Mouse (Mus musculus) limb, embryonic 13.5 days (tissue): ENCODE data around the gene Lrp8. TPM values are rescaled to one million over a fixed set of nuclear protein-coding genes. Genes with fewer than 3 reads are reported as not detected.
A peak's percentile ranks its signal among the peaks of the same experiment; 100 is the strongest.

Source experiments
- ATAC-seq: fragments of 200-750 bp; cut with Nextera tagmentation; 2 replicates; pipeline ENCODE4 v1.8.0; 2017; ENCODE audit warnings: low read depth, moderate number of reproducible peaks, moderate TSS enrichment; ENCODE audit not compliant: low FRiP score
- H3K27ac ChIP-seq: fragments of 300-500 bp; sonication (generic); 2 replicates; pipeline ENCODE4 v1.5.1; 2015; ENCODE audit warnings: inconsistent platforms, mild to moderate bottlenecking, moderate library complexity
- H3K27me3 ChIP-seq: fragments of 300-500 bp; sonication (generic); 2 replicates; pipeline ENCODE4 v1.6.1; 2015; ENCODE audit warnings: mild to moderate bottlenecking, inconsistent platforms
- H3K36me3 ChIP-seq: fragments of 300-500 bp; sonication (generic); 2 replicates; pipeline ENCODE4 v1.6.1; 2015; ENCODE audit warnings: inconsistent platforms, mild to moderate bottlenecking, moderate library complexity
- H3K4me1 ChIP-seq: fragments of 300-500 bp; sonication (generic); 2 replicates; pipeline ENCODE4 v1.6.1; 2015; ENCODE audit warnings: inconsistent platforms
- H3K4me2 ChIP-seq: fragments of 300-500 bp; sonication (generic); replicated peaks from 2 replicates; pipeline ENCODE4 v1.6.1; 2015; ENCODE audit warnings: inconsistent platforms, mild to moderate bottlenecking, moderate library complexity
- H3K4me3 ChIP-seq: fragments of 300-500 bp; sonication (generic); 2 replicates; pipeline ENCODE4 v1.5.1; 2015; ENCODE audit warnings: moderate library complexity, mild to moderate bottlenecking, inconsistent platforms
- H3K9ac ChIP-seq: fragments of 300-500 bp; sonication (generic); 2 replicates; pipeline ENCODE4 v1.6.1; 2015; ENCODE audit warnings: mild to moderate bottlenecking, inconsistent platforms
- H3K9me3 ChIP-seq: fragments of 300-500 bp; sonication (generic); 2 replicates; pipeline ENCODE4 v1.6.1; 2016; ENCODE audit warnings: inconsistent platforms
- whole genome bisulfite sequencing: fragments of 180-500 bp; shearing (Covaris S2); methylation state at CpG from one replicate; pipeline ENCODE4 v1.1.7; 2015; 5-methylcytosine and 5-hydroxymethylcytosine counted together
- polyA plus RNA-seq: library from polyadenylated mRNA; unstranded; fragments of >200 nt; fragmentation: Nextera tagmentation; extraction: Ambion mirVana; gene quantifications from 2 replicates; pipeline ENCODE4 v1.2.1, GENCODE M21; 2015

Lrp8 gene
- polyA plus RNA-seq, 1 experiment from 2014 or later: 3.1 TPM

DNA sequence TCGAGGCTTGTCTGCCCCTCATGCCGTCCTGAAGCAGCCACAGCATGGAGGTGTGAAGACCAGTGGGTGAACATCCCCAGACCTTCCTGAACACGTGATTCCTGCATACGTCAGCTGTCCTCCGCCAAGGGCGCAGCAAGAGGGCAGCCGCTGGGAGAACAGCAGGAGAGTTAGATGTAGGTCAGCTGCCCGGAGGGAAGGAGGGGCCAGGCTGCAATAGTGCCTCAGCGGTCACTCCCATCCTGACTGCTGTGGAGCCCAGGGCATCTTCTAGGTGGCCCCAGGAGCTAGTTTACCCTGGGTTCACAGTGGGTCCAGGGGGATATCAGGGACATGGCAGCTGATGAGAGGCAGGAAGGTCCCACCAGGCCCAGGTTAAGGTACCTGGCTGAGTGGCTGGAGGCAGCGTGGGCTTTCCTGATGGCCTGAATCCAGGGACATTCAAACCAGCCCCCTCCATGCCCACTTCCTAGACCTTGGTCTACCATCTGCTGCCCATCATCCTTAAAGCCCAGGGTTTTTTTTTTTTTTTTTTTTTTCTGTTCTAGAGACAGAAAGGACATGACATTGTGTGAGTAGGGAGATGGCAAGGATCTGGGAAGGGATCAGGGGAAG, 9.8 kb downstream of the Lrp8 start:
- no peak for ATAC-seq

DNA sequence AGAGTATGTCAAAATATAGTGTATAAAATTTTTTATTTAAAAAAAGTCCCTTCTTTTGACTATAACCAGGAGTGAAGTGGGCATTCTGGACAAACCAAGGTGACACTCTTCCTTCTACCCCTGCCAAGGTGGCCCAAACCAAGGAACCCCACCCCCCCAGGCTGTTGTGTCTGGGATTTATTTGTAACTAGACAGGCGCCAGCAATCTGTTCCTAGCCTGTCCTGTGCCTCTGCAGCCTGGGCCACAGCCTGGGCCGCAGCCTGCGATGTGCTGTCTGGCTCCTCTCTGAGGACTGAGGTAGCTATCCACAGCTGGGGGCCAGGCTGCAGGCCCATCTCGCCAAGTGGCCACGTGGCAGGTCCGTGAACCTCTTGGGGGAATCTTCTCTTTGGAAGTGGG, 10.3 kb downstream of the Lrp8 start:
- Histone ChIP-seq H3K9me3 (no peaks in the 10 kb centered on the region), H3K4me3 (no peak overlapping the region), H3K4me2 (no peak overlapping the region), H3K36me3 (no peaks in the 10 kb centered on the region), H3K27ac (no peak overlapping the region), H3K9ac (peak overlapping the region; percentile 19; the same call in 1 of the 2 replicates), H3K4me1 (no peaks in the 10 kb centered on the region), H3K27me3 (no peaks in the 10 kb centered on the region)
- WGBS: 76% methylated on average over 6 of the region's 6 CpGs
- ATAC-seq: no peak

More for the DNA sequence above, 9.8 kb downstream of the Lrp8 start:
- H3K4me1 ChIP-seq: no peaks in the 10 kb centered on the region
- no peaks in the 10 kb centered on the region for H3K9me3 ChIP-seq
- no peaks in the 10 kb centered on the region for H3K27me3 ChIP-seq
- H3K36me3 ChIP-seq: no peaks in the 10 kb centered on the region
- H3K4me3 ChIP-seq: no peak overlapping the region
- WGBS: 41% methylated on average over 10 of the region's 10 CpGs
- no peak overlapping the region for H3K27ac ChIP-seq
- no peak overlapping the region for H3K9ac ChIP-seq
- no peak overlapping the region for H3K4me2 ChIP-seq

DNA sequence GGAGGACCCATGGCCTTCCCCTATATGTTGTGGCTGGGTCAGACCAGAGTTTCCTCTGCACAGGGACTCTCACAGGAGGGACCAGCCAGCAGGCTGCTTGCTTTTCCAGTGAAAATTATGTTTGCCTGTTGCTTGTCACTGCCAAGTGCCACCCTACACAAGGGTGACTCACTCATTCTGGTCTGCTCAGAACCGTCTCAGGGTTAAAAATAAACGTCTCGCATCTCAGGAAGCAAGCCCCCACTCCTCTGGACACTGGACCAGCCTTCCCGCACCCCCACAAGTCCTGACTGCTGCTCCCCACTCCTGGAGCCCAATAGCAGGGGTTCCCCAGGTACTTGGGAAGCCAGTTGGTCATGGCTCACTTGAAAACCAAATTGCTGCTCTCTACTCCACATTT, 14.4 kb downstream of the Lrp8 start:
- H3K9ac ChIP-seq: no peak overlapping the region
- H3K27ac ChIP-seq: no peak overlapping the region
- H3K27me3 ChIP-seq: no peaks in the 10 kb centered on the region
- no peaks in the 10 kb centered on the region for H3K36me3 ChIP-seq
- no peaks in the 10 kb centered on the region for H3K9me3 ChIP-seq
- WGBS: 84% methylated on average over 4 of the region's 4 CpGs
- no peak overlapping the region for H3K4me2 ChIP-seq
- no peak overlapping the region for H3K4me3 ChIP-seq
- ATAC-seq: no peak
- peaks cover 18% of the 10 kb centered on the region for H3K4me1 ChIP-seq

DNA sequence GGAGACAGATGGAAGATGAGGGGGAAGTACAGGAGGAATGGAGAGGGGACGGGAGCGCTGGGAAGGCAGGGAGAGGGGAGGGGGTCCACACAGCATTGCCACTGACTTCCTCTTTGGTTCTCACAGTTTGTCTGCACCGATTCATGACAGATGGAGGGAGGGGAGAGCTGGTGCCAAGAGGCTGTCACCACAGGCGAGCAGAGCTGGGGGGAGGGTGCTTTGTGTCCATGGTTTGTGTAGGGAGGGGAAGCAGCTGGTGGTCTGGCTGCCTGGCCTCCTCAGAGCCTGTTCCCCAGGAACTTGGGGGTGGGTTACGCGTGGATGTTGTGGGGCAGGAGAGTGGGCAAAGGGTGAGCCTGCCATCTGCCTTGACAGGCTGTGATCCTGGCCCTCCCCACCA, 15.4 kb downstream of the Lrp8 start:
- no peaks in the 10 kb centered on the region for H3K36me3 ChIP-seq
- no peak overlapping the region for H3K9ac ChIP-seq
- H3K9me3 ChIP-seq: no peaks in the 10 kb centered on the region
- 50% methylated on average over 6 of the region's 6 CpGs for WGBS
- no peaks in the 10 kb centered on the region for H3K27me3 ChIP-seq
- no peak overlapping the region for H3K27ac ChIP-seq
- H3K4me2 ChIP-seq: no peak overlapping the region
- peaks cover 20% of the 10 kb centered on the region for H3K4me1 ChIP-seq
- no peak for ATAC-seq
- no peak overlapping the region for H3K4me3 ChIP-seq

DNA sequence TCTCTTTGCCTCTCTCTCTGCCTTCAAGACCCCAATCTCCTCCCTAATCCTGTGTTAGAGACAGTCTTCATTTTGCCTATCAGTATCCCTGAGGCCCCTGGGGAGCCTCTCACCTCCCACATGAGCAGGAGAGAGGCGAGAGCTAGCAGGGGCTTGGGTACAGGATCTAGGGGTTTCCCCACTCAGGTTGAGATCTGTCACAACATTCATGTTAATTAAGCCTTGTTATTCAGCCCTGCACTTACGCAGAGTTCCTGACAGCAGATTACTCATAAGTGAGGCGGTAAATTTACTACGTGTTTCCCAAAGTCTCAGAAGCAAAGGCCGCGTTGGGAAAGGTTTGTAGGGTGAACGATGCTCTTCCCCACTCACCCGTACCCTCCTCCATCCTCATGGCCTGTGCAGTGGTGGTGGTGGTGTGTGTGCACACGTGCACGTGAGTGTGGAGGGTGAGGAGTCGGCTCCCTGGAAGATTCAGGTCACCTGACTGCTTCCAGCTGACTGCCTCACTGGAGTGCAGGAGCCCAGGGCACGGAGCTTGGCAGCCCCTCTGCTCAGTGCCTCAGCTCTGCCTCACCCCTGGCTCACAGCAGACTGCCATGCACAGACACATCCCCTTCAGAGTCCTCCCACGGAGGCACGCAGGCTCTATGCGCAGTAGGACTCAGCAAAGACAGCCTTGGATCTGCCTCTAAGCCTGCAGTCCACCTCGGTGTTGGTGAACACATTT, 18.1 kb downstream of the Lrp8 start:
- 66% methylated on average over 16 of the region's 16 CpGs for WGBS
- peaks cover 40% of the 10 kb centered on the region for H3K4me1 ChIP-seq
- H3K9me3 ChIP-seq: no peaks in the 10 kb centered on the region
- no peaks in the 10 kb centered on the region for H3K27me3 ChIP-seq
- no peak overlapping the region for H3K9ac ChIP-seq
- H3K4me3 ChIP-seq: no peak overlapping the region
- H3K36me3 ChIP-seq: no peaks in the 10 kb centered on the region
- no peak; the same call in 1 of the 2 replicates for ATAC-seq
- no peak overlapping the region for H3K27ac ChIP-seq
- no peak overlapping the region for H3K4me2 ChIP-seq

DNA sequence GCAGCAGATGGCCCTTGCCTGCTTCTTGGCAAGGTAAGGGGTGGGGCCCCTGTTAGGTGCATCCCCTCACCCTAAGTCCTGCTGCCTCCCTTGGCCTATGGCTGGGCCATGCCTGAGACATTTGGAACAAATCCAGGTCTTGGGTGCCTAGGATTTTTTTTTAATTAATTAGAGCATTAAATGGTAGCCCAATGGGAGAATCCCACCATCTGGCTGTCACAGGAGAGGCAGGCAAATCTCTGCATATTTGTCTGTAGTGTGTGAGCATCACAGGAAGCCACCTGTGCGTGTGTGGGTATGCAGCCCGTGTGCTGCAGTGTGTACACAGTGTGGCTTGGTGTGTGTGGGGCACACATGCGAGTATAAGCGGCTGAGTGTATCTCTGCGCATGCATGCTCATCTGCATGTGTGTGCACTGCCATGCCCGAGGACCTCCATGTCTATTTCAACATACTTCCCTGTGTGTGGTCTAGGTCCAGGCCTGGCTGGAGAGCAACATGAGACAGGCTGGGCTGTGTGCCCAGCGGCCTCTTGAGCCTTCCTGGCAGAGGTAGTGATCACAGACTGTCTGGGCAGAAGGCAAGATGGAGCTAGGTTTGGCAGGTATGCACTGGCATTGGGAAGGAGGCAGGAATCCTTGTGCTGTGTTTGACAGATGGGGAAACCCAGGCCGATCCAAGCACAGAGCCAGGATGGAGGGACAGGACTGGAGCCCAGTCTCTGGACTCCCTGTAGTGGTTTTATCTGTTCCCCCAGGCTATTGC, 19.0 kb downstream of the Lrp8 start:
- Histone ChIP-seq H3K9ac (no peak overlapping the region), H3K4me2 (no peak overlapping the region), H3K9me3 (no peaks in the 10 kb centered on the region), H3K4me3 (no peak overlapping the region), H3K4me1 (peaks cover 40% of the 10 kb centered on the region), H3K27me3 (no peaks in the 10 kb centered on the region), H3K27ac (no peak overlapping the region), H3K36me3 (no peaks in the 10 kb centered on the region)
- ATAC-seq: no peak
- 82% methylated on average over 8 of the region's 8 CpGs for WGBS

DNA sequence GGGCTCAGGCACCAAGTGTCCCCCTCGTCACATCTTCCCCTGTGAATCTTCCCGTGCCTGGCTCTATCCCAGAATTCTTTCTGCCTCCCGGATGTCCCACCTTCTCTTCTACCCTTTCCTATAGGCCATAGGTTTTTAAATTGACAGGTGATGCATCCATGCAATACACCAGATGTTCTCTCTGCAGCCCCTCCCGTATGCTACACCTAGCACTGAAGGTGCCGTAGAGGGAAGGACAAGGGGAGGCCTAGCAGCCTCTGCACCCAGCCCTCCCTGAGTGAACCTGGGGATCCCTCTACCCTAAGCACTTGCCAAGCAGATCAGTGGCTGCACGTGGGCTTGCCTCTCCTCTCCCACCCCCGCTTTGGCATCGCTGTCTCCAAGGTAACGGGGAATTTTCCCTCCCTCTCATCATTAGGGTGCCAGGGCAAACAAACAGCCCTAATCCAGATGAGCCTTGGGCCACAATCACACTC, 20.9 kb downstream of the Lrp8 start:
- no peaks in the 10 kb centered on the region for H3K27me3 ChIP-seq
- 36% methylated on average over 9 of the region's 9 CpGs for WGBS
- peak overlapping the region; percentile 26 for H3K4me3 ChIP-seq
- no peaks in the 10 kb centered on the region for H3K9me3 ChIP-seq
- H3K27ac ChIP-seq: no peak overlapping the region
- H3K4me1 ChIP-seq: peaks cover 40% of the 10 kb centered on the region
- H3K9ac ChIP-seq: peak overlapping the region; percentile 39; the same call in 1 of the 2 replicates
- no peaks in the 10 kb centered on the region for H3K36me3 ChIP-seq
- peak overlapping the region; percentile 45 for H3K4me2 ChIP-seq
- ATAC-seq: no peak

DNA sequence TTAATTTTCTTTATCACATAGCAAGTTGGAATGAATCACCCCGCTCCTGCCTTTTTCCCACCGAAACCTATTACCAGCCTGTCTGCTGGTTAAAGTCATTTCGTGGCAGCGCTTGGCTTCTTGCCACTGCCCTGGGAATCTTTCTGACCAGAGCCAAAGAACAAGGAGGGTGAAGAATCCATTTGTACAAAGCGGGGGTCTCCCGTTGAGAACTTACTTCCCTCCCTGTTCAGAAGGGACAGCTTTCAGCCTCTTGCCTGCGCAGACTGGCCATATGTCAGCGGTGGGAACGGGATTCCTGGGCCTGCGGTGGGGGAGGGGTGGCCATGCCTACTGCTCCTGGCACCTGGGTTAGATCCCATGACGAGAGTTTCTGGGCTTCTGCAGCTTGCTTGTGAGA, 21.4 kb downstream of the Lrp8 start:
- peak overlapping the region; percentile 45 for H3K4me2 ChIP-seq
- H3K27ac ChIP-seq: no peak overlapping the region
- H3K27me3 ChIP-seq: no peaks in the 10 kb centered on the region
- H3K9ac ChIP-seq: no peak overlapping the region
- H3K4me1 ChIP-seq: peaks cover 43% of the 10 kb centered on the region
- H3K9me3 ChIP-seq: no peaks in the 10 kb centered on the region
- H3K4me3 ChIP-seq: no peak overlapping the region
- WGBS: 35% methylated on average over 11 of the region's 11 CpGs
- no peak for ATAC-seq
- H3K36me3 ChIP-seq: no peaks in the 10 kb centered on the region

DNA sequence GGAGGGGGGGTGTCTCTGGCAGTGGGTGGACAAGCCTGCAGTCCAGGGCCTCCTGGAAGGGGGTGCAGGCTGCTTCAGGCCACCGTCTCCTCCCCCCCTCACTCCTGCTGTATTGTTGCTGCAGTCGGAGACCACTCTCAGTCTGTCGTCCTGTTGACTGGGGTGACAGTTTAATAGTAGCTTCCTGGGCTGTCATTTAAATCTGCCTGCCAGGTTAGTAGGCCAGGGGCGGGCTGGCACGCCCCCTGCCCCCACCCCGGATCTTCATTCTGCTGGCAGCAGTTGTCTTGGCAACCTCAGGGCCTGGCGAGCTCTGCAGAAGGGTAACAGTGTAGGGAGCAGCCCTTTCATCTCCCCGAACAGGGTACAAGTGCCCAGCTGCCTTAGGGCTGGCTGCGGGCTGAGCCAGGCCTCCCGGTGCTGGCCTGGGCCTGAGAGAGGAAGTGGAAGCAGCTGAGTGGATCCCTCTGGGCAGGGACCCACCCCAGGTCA, 26.7 kb downstream of the Lrp8 start:
- ATAC-seq: no peak
- Histone ChIP-seq H3K4me2 (no peak overlapping the region), H3K4me3 (no peak overlapping the region), H3K27ac (no peak overlapping the region), H3K9me3 (no peaks in the 10 kb centered on the region), H3K36me3 (no peaks in the 10 kb centered on the region), H3K4me1 (peaks cover 18% of the 10 kb centered on the region), H3K27me3 (no peaks in the 10 kb centered on the region), H3K9ac (peak overlapping the region; percentile 19; the same call in 1 of the 2 replicates)
- 17% methylated on average over 10 of the region's 10 CpGs for WGBS

DNA sequence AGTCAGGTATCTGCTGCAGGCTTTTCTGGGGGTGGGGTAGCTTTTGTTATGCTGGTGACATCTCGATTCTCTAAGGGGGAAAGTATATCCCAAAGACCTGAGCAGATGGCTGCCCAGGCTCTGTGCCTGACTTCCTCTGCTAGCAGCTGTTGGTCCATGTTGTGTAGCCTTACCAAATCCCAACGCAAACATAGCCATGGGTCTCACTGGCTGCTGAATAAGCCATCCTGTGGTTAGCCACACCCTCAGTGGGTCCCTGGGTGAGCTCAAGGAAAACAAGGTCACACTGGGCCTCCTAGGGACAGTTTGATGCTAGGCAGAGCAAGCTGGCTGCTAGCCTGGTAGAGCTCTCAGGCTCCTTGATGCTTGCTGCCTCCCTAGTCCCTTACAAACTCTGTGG, 27.6 kb downstream of the Lrp8 start:
- no peak overlapping the region for H3K27ac ChIP-seq
- H3K9me3 ChIP-seq: no peaks in the 10 kb centered on the region
- H3K4me3 ChIP-seq: no peak overlapping the region
- H3K4me2 ChIP-seq: no peak overlapping the region
- no peaks in the 10 kb centered on the region for H3K27me3 ChIP-seq
- H3K4me1 ChIP-seq: peaks cover 11% of the 10 kb centered on the region
- no peaks in the 10 kb centered on the region for H3K36me3 ChIP-seq
- ATAC-seq: no peak
- WGBS: 61% methylated on average over 2 of the region's 2 CpGs
- peak overlapping the region; percentile 43; the same call in 1 of the 2 replicates for H3K9ac ChIP-seq

DNA sequence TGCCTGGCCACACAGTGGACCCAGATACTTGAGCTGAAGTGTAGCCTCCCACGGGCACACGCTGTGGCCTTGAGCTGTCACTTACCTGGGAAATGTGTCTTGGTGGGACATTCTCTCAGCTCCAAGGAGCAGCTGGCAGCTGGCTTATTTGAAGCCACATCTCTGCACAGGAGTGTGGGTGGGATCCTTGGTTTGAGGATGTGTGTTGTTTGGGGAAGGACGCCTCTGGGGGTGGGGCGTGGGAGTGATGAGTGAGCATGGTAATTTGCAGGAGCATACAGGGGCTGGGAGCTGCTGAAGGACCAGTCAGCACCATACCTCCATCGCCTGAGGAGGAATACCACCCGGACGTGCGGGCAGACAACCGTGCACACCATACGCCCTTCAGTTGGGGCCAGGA, 28.1 kb downstream of the Lrp8 start:
- Histone ChIP-seq H3K9me3 (no peaks in the 10 kb centered on the region), H3K27me3 (no peaks in the 10 kb centered on the region), H3K4me2 (no peak overlapping the region), H3K36me3 (no peaks in the 10 kb centered on the region), H3K4me3 (no peak overlapping the region), H3K27ac (peak overlapping the region; percentile 28; the same call in 1 of the 2 replicates), H3K9ac (peak overlapping the region; percentile 43; the same call in 1 of the 2 replicates), H3K4me1 (peaks cover 11% of the 10 kb centered on the region)
- WGBS: 80% methylated on average over 10 of the region's 10 CpGs
- ATAC-seq: no peak

DNA sequence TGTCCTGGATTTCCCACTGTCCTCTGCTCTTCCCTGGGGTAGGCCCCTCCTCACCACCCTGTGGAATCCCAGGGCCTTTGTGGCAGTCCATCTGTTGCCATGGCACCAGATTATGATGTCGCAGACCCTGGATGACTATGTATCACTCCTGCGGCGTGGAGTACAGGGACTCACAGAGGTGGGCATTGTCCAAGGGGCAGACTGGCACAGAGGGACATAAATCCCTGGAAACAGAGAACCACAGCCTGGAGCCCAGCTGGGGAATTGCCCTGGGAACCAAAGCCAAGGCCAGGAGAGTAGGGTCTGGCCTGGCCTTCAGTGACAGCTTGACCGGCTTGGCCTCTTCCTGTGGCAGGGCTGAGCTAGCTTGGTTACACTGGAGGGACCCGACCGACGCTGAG, 28.8 kb downstream of the Lrp8 start:
- Histone ChIP-seq H3K27ac (no peak overlapping the region), H3K4me1 (peaks cover 12% of the 10 kb centered on the region), H3K4me3 (no peak overlapping the region), H3K9me3 (no peaks in the 10 kb centered on the region), H3K9ac (no peak overlapping the region), H3K4me2 (no peak overlapping the region), H3K27me3 (no peaks in the 10 kb centered on the region), H3K36me3 (no peaks in the 10 kb centered on the region)
- no peak for ATAC-seq
- WGBS: 77% methylated on average over 7 of the region's 7 CpGs
